Mouse (Mus musculus) embryonic facial prominence, embryonic 10.5 days (tissue): ENCODE measurements around the gene Pts. TPM values are rescaled to one million over a fixed set of nuclear protein-coding genes. Genes with fewer than 3 reads are reported as not detected.

Source experiments
- DNase-seq: peaks from one replicate; pipeline ENCODE4 v3.0.0-alpha.2; 2017; ENCODE audit warnings: low spot score
- H3K27ac ChIP-seq: fragments of 300-500 bp; sonication (generic); replicated peaks from 2 replicates; pipeline ENCODE4 v1.5.1; 2016; ENCODE audit warnings: mild to moderate bottlenecking
- H3K27me3 ChIP-seq: fragments of 300-500 bp; sonication (generic); replicated peaks from 2 replicates; pipeline ENCODE4 v1.6.1; 2016; ENCODE audit warnings: low read depth, mild to moderate bottlenecking; ENCODE audit not compliant: poor library complexity, severe bottlenecking
- H3K36me3 ChIP-seq: fragments of 300-500 bp; sonication (generic); replicated peaks from 2 replicates; pipeline ENCODE4 v1.6.1; 2016; ENCODE audit warnings: mild to moderate bottlenecking, moderate library complexity
- H3K4me1 ChIP-seq: fragments of 300-500 bp; sonication (generic); 2 replicates; pipeline ENCODE4 v1.6.1; 2016
- H3K4me3 ChIP-seq: fragments of 300-500 bp; sonication (generic); 2 replicates; pipeline ENCODE4 v1.5.1; 2016; ENCODE audit warnings: mild to moderate bottlenecking, moderate library complexity
- H3K9me3 ChIP-seq: fragments of 300-500 bp; sonication (generic); 2 replicates; pipeline ENCODE4 v1.6.1; 2016; ENCODE audit warnings: mild to moderate bottlenecking
- WGBS: fragments of 180-500 bp; shearing (Covaris S2); methylation state at CpG from one replicate; pipeline ENCODE4 v1.1.7; 2016; 5-methylcytosine and 5-hydroxymethylcytosine counted together
- polyA plus RNA-seq: library from polyadenylated mRNA; unstranded; fragments of >200 nt; fragmentation: Nextera tagmentation; extraction: Ambion mirVana; gene quantifications from 2 replicates; pipeline ENCODE4 v1.2.1, GENCODE M21; 2016

The Pts gene
- polyA plus RNA-seq, 1 experiment from 2014 or later: 62.5 TPM

- Histone ChIP-seq H3K4me1 (peaks cover 12% of the 10 kb centered on the region), H3K36me3 (no peaks in the 10 kb centered on the region), H3K27ac (no peak overlapping the region), H3K9me3 (no peaks in the 10 kb centered on the region), H3K4me3 (no peak overlapping the region), H3K27me3 (peaks cover 3% of the 10 kb centered on the region; the same call in 1 of the 2 replicates)
- DNase-seq: no peak
- WGBS: 85% methylated on average over 9 of the region's 9 CpGs
Observed at GRCm38 (mm10) chr9:50477270-50477669, 51.3 kb downstream of the Pts start.

- H3K4me1 ChIP-seq: peaks cover 12% of the 10 kb centered on the region
- H3K27me3 ChIP-seq: peaks cover 3% of the 10 kb centered on the region; the same call in 1 of the 2 replicates
- H3K4me3 ChIP-seq: no peak overlapping the region
- H3K27ac ChIP-seq: no peak overlapping the region
- no peaks in the 10 kb centered on the region for H3K36me3 ChIP-seq
- 47% methylated on average over 7 of the region's 7 CpGs for WGBS
- H3K9me3 ChIP-seq: no peaks in the 10 kb centered on the region
- no peak for DNase-seq
Observed at GRCm38 (mm10) chr9:50476651-50477050, 51.9 kb downstream of the Pts start.

GRCm38 (mm10) chr9:50475745-50476144 lies 52.8 kb downstream of the Pts start:
- H3K4me3 ChIP-seq: no peak overlapping the region
- peaks cover 15% of the 10 kb centered on the region for H3K4me1 ChIP-seq
- no peaks in the 10 kb centered on the region for H3K36me3 ChIP-seq
- H3K27ac ChIP-seq: no peak overlapping the region
- H3K27me3 ChIP-seq: peaks cover 3% of the 10 kb centered on the region; the same call in 1 of the 2 replicates
- WGBS: 65% methylated on average over 8 of the region's 8 CpGs
- no peak for DNase-seq
- no peaks in the 10 kb centered on the region for H3K9me3 ChIP-seq

GRCm38 (mm10) chr9:50475318-50475717 lies 53.2 kb downstream of the Pts start:
- Histone ChIP-seq H3K27me3 (peaks cover 3% of the 10 kb centered on the region; the same call in 1 of the 2 replicates), H3K27ac (no peak overlapping the region), H3K4me1 (peaks cover 17% of the 10 kb centered on the region), H3K4me3 (no peak overlapping the region), H3K9me3 (no peaks in the 10 kb centered on the region), H3K36me3 (no peaks in the 10 kb centered on the region)
- no peak for DNase-seq
- 87% methylated on average over 7 of the region's 7 CpGs for WGBS

Other genes starting within 250 kb of the Pts start
- gene Rpl10-ps3, start 183.8 kb downstream of the Pts start, polyA plus RNA-seq: 181 and 252 TPM in 2 replicates
- gene Plet1, start 34.2 kb downstream of the Pts start, polyA plus RNA-seq: 1.4 and 1.6 TPM in 2 replicates
- gene Il18, start 26.1 kb upstream of the Pts start, polyA plus RNA-seq: 0.94 and 1.2 TPM in 2 replicates
- gene Bco2, start 26.5 kb upstream of the Pts start, polyA plus RNA-seq: 0.09 and 0.34 TPM in 2 replicates
- gene Tex12, start 32.6 kb upstream of the Pts start, polyA plus RNA-seq: not detected in 2 replicates
- gene Sdhd, start 75.1 kb upstream of the Pts start, polyA plus RNA-seq: 312 and 315 TPM in 2 replicates
- gene Timm8b, start 75.2 kb upstream of the Pts start, polyA plus RNA-seq: 316 and 320 TPM in 2 replicates
- gene Pih1d2, start 88.6 kb upstream of the Pts start, polyA plus RNA-seq: 7.4 and 7.7 TPM in 2 replicates
- 22.4 and 23.3 TPM in 2 replicates for gene Nkapd1, start 88.7 kb upstream of the Pts start, polyA plus RNA-seq
- gene Dlat, start 131.1 kb upstream of the Pts start, polyA plus RNA-seq: 62.0 and 62.2 TPM in 2 replicates
- gene Dixdc1, start 210.8 kb upstream of the Pts start, polyA plus RNA-seq: 31.6 and 32.6 TPM in 2 replicates
- 3.8 and 4.1 TPM in 2 replicates for gene 2310030G06Rik, start 217.8 kb upstream of the Pts start, polyA plus RNA-seq
- 12.3 and 12.9 TPM in 2 replicates for gene Cryab, start 222.6 kb upstream of the Pts start, polyA plus RNA-seq
- 2.8 and 3.7 TPM in 2 replicates for gene Hspb2, start 223.6 kb upstream of the Pts start, polyA plus RNA-seq
- 13.2 and 13.4 TPM in 2 replicates for gene Fdxacb1, start 239.5 kb upstream of the Pts start, polyA plus RNA-seq
- 40.1 and 41.2 TPM in 2 replicates for gene Alg9, start 246.3 kb upstream of the Pts start, polyA plus RNA-seq
- gene 1110032A03Rik, start 246.8 kb upstream of the Pts start, polyA plus RNA-seq: 23.0 and 28.3 TPM in 2 replicates